Mouse (Mus musculus): ENCODE measurements around the gene Wdr43. TPM values are rescaled to one million over a fixed set of nuclear protein-coding genes. Genes with fewer than 3 reads are reported as not detected.

The Wdr43 gene
- polyA plus RNA-seq, 1 experiment from 2014 or later, result 102 TPM

DNA sequence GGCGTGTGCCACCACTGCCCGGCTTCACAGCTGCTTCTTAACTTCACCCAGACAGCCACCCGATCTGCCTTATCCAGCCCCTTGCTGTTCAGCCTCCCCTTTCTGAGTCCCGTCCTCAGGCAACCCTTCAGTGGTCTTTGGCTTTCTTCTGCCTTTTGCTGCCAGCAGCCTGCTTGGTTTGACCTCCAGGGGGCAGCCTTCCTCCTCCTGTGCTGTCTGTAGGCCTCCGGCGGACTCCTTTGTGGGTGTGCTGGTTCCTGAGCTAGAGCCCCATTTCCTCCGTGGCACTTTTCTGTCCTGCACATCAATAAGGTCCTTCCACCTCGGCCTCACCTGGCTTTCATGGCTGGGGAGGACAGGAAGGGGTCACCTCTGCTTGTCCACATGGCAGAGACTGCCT is 78.1 kb downstream of the Wdr43 start:
- Histone ChIP-seq H3K9me3 (replicated peaks) (0 out of 2 replicates have a peak, but pooled peaks cover under 1% of the 10 kb centered on the region), H3K4me1 (peaks cover 31% of the 10 kb centered on the region), H3K36me3 (no peaks in the 10 kb centered on the region), H3K4me3 (no peak overlapping the region), H3K27ac (replicated peaks) (peak overlapping the region; percentile 52), H3K27me3 (ENCODE audit: low read depth, poor library complexity, severe bottlenecking) (no peaks in the 10 kb centered on the region)
- WGBS, result 51% methylated on average over 8 of the region's 8 CpGs
- DNase-seq (ENCODE audit: low spot score), result peak; percentile 49

DNA sequence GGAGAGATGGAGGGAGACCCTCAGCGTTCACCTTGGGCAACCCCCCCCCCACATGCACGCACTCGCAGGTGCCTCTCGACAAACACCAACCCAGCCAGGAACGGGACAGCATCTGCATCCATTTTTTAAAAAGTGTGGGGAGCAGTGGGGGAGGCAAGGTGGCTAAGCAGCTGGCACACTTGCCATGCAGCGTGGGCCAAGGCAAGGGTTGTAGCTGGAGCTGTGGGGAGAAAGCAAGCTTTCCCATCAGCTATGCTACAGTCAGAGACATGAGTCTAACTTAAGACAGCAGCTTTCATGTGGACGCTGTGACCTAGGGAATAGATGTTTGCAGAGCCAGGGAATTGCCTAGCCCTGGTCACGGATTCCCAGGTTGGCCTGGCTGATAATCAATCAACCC is 79.5 kb downstream of the Wdr43 start:
- Histone ChIP-seq H3K27me3 (ENCODE audit: low read depth, poor library complexity, severe bottlenecking) (no peaks in the 10 kb centered on the region), H3K4me1 (peaks cover 31% of the 10 kb centered on the region), H3K4me3 (no peak overlapping the region), H3K27ac (replicated peaks) (no peak overlapping the region), H3K36me3 (no peaks in the 10 kb centered on the region), H3K9me3 (replicated peaks) (no peaks in the 10 kb centered on the region)
- DNase-seq (ENCODE audit: low spot score), result no peak
- WGBS, result 88% methylated on average over 8 of the region's 8 CpGs

DNA sequence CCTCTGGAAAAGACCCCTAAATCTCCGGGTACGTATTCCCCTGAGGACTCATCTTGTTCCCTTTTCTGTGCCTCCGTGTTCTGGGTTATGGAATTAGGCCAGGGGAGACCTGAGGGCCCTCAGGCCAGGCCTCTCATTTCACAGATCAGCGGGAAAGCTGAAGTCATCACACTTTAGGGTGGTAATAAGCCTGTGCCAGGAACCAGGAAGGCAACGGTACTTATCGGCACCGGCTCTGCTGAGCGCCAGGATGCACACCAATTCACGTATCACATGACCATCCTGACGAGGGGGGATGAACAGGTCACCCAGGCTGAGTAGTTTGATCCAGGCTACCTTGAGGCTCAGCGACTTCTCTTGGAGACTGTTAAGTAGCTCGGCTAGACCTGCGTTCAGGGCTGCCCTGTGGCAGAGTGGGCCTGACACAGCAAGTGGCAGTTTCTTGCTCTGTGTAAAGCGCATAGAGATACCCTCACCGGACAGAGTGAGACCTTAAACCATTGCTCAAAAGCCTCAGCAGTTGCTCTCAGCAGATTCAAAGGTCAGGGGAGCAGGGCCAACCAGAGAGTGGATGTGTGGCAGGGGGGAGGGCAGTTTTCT is 80.1 kb downstream of the Wdr43 start:
- H3K27ac ChIP-seq (replicated peaks), result peak overlapping the region; percentile 57; the same call in 1 of the 2 replicates
- H3K36me3 ChIP-seq, result no peaks in the 10 kb centered on the region
- peaks cover 31% of the 10 kb centered on the region for H3K4me1 ChIP-seq
- H3K9me3 ChIP-seq (replicated peaks), result no peaks in the 10 kb centered on the region
- no peak for DNase-seq (ENCODE audit: low spot score)
- 86% methylated on average over 15 of the region's 15 CpGs for WGBS
- no peak overlapping the region for H3K4me3 ChIP-seq
- H3K27me3 ChIP-seq (ENCODE audit: low read depth, poor library complexity, severe bottlenecking), result no peaks in the 10 kb centered on the region

DNA sequence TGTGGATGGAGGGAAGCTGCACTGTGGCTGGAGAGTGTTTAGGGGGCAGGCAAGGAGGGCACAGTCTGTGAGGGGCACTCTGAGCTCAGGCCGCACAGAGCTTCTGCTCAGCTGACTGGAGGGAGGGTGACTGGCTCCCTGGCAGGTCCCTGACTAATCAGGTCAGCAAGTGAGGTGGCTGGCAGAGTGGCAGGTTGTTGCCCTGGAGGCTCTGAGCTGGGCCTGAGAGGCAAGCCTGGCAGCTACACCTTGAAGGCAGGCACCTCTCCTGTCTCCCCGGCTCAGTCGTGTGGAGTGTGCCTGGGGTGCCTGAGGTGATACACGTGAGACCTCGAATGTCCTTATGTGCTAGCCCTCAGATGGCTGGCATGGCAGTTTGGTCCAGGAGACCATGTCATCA is 80.7 kb downstream of the Wdr43 start:
- Histone ChIP-seq H3K27ac (replicated peaks) (peak overlapping the region; percentile 57), H3K27me3 (ENCODE audit: low read depth, poor library complexity, severe bottlenecking) (no peaks in the 10 kb centered on the region), H3K36me3 (no peaks in the 10 kb centered on the region), H3K4me3 (no peak overlapping the region), H3K9me3 (replicated peaks) (no peaks in the 10 kb centered on the region), H3K4me1 (peaks cover 28% of the 10 kb centered on the region)
- 86% methylated on average over 5 of the region's 5 CpGs for WGBS
- no peak for DNase-seq (ENCODE audit: low spot score)

DNA sequence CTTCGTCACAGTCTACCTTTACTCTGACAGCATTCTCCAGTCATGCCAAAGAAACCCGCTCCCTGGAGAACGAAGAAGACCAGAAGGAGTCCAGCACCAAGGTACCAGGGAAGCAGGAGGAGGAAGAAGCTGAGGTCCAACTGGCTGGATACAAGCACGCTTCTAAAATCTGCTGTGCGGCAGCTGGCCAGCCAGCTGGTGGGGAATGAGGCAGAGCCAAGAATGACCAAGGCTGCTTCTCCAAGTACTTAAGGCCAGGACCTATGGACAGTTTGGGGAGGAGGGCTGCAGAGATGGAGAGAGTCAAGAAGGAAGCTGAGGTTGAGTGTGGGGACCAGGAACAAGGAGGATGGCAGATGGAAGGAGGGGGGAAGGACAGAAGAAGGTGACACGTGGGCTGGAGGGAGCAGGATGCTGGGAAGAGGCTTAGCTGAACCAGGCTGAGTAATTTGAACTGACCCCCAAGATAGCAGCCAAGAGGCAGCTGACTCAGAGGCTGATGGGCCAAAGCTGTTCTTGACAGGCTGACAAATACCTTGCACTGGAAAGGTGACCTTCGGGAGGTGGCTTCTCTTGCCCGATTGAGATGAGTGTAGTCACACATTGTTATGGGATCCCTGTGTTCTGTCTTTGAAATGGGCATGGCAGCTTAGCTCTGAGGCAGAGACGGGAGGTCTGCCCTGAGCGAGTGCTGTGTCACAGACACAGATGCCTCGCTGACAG is 82.4 kb downstream of the Wdr43 start:
- H3K27me3 ChIP-seq (ENCODE audit: low read depth, poor library complexity, severe bottlenecking), result no peaks in the 10 kb centered on the region
- H3K4me3 ChIP-seq, result no peak overlapping the region
- no peak for DNase-seq (ENCODE audit: low spot score)
- H3K27ac ChIP-seq (replicated peaks), result no peak overlapping the region
- 86% methylated on average over 11 of the region's 11 CpGs for WGBS
- H3K9me3 ChIP-seq (replicated peaks), result no peaks in the 10 kb centered on the region
- no peaks in the 10 kb centered on the region for H3K36me3 ChIP-seq
- H3K4me1 ChIP-seq, result peaks cover 18% of the 10 kb centered on the region

- no peaks in the 10 kb centered on the region for H3K27me3 ChIP-seq (ENCODE audit: low read depth, poor library complexity, severe bottlenecking)
- 93% methylated on average over 11 of the region's 11 CpGs for WGBS
- no peak for DNase-seq (ENCODE audit: low spot score)
- no peak overlapping the region for H3K27ac ChIP-seq (replicated peaks)
- peaks cover 13% of the 10 kb centered on the region for H3K4me1 ChIP-seq
- H3K4me3 ChIP-seq, result no peak overlapping the region
- no peaks in the 10 kb centered on the region for H3K9me3 ChIP-seq (replicated peaks)
- no peaks in the 10 kb centered on the region for H3K36me3 ChIP-seq
Measured at GRCm38 (mm10) chr17:71698619-71698956, 82.9 kb downstream of the Wdr43 start.

- Histone ChIP-seq H3K4me1 (peaks cover 7% of the 10 kb centered on the region; the same call in 1 of the 2 replicates), H3K27me3 (ENCODE audit: low read depth, poor library complexity, severe bottlenecking) (no peaks in the 10 kb centered on the region), H3K4me3 (no peak overlapping the region), H3K9me3 (replicated peaks) (0 out of 2 replicates have a peak, but pooled peaks cover 5% of the 10 kb centered on the region), H3K27ac (replicated peaks) (no peak overlapping the region), H3K36me3 (no peaks in the 10 kb centered on the region)
- 86% methylated on average over 1 of the region's 1 CpGs for WGBS
- DNase-seq (ENCODE audit: low spot score), result no peak
Measured at GRCm38 (mm10) chr17:71705113-71705512, 89.4 kb downstream of the Wdr43 start.

GRCm38 (mm10) chr17:71705550-71706480 is 90.1 kb downstream of the Wdr43 start:
- 90% methylated on average over 14 of the region's 14 CpGs for WGBS
- no peaks in the 10 kb centered on the region for H3K27me3 ChIP-seq (ENCODE audit: low read depth, poor library complexity, severe bottlenecking)
- H3K9me3 ChIP-seq (replicated peaks), result 0 out of 2 replicates have a peak, but pooled peaks cover 5% of the 10 kb centered on the region
- H3K4me3 ChIP-seq, result no peak overlapping the region
- H3K36me3 ChIP-seq, result no peaks in the 10 kb centered on the region
- H3K27ac ChIP-seq (replicated peaks), result no peak overlapping the region
- DNase-seq (ENCODE audit: low spot score), result no peak
- H3K4me1 ChIP-seq, result peaks cover 7% of the 10 kb centered on the region; the same call in 1 of the 2 replicates

DNA sequence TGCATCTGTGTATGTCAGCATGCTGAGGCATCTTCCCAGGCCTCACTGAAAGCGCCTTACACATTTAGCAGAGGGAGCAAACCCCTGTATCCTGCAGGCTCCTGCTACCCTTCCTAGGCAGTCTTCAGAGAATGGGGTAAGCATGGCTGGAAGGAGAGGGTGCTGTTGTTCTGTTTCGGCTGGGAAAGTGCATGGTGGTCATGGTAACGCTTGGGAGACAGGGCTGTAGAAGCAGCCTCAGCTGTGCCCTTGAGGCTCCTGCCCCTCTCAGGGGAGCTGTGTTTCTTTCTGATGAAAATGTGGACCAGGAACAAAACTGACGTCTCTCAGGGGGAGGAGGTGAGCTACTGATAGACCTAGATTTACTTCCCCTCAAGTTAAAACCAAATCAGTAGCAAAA is 92.0 kb downstream of the Wdr43 start:
- no peak for DNase-seq (ENCODE audit: low spot score)
- Histone ChIP-seq H3K9me3 (replicated peaks) (0 out of 2 replicates have a peak, but pooled peaks cover 5% of the 10 kb centered on the region), H3K4me1 (peaks cover 7% of the 10 kb centered on the region; the same call in 1 of the 2 replicates), H3K27ac (replicated peaks) (no peak overlapping the region; the same call in 1 of the 2 replicates), H3K36me3 (no peaks in the 10 kb centered on the region), H3K4me3 (no peak overlapping the region), H3K27me3 (ENCODE audit: low read depth, poor library complexity, severe bottlenecking) (no peaks in the 10 kb centered on the region)
- 66% methylated on average over 4 of the region's 4 CpGs for WGBS

Other genes with a start within 250 kb of the Wdr43 start
- gene Gm4707, start 156.0 kb upstream of the Wdr43 start, polyA plus RNA-seq (2016; fragmentation: Nextera tagmentation; extraction: Ambion mirVana), result 4.8 and 4.9 TPM in 2 replicates
- gene Smchd1, start 140.6 kb upstream of the Wdr43 start, polyA plus RNA-seq (2016; fragmentation: Nextera tagmentation; extraction: Ambion mirVana), result 71.1 and 72.8 TPM in 2 replicates
- gene Ndc80, start 89.0 kb upstream of the Wdr43 start, polyA plus RNA-seq (2016; fragmentation: Nextera tagmentation; extraction: Ambion mirVana), result 65.6 and 66.2 TPM in 2 replicates
- 1.2 and 1.6 TPM in 2 replicates for gene Spdya, start 63.8 kb upstream of the Wdr43 start, polyA plus RNA-seq (2016; fragmentation: Nextera tagmentation; extraction: Ambion mirVana)
- gene Togaram2, start 57.4 kb downstream of the Wdr43 start, polyA plus RNA-seq (2016; fragmentation: Nextera tagmentation; extraction: Ambion mirVana), result not detected in 2 replicates
- not detected in 2 replicates for gene Pcare, start 137.0 kb downstream of the Wdr43 start, polyA plus RNA-seq (2016; fragmentation: Nextera tagmentation; extraction: Ambion mirVana)
- gene Clip4, start 152.6 kb downstream of the Wdr43 start, polyA plus RNA-seq (2016; fragmentation: Nextera tagmentation; extraction: Ambion mirVana), result 4.4 and 4.5 TPM in 2 replicates

Measured in midbrain, embryonic 10.5 days (tissue).